Mouse (Mus musculus) kidney, adult 2 months (tissue): ENCODE measurements around the gene Psen2. TPM values are rescaled to one million over a fixed set of nuclear protein-coding genes. Genes with fewer than 3 reads are reported as not detected.

Experiments
- DNase-seq: peaks from one replicate; pipeline ENCODE4 v3.0.0; 2021
- H3K27ac ChIP-seq: fragments of 200-500 bp; 2 replicates; pipeline ENCODE4 v1.5.1; 2012; ENCODE audit warnings: low read depth, low read length, control low read depth, inconsistent platforms; ENCODE audit not compliant: insufficient read depth
- H3K27me3 ChIP-seq: fragments of 200-500 bp; replicated peaks from 2 replicates; pipeline ENCODE4 v1.6.1; 2012; ENCODE audit warnings: mild to moderate bottlenecking, moderate library complexity, low read length, inconsistent platforms; ENCODE audit not compliant: control insufficient read depth, insufficient read depth
- H3K36me3 ChIP-seq: fragments of 200-500 bp; 2 replicates; pipeline ENCODE4 v1.6.1; 2012; ENCODE audit warnings: mild to moderate bottlenecking, moderate library complexity, low read length, inconsistent platforms; ENCODE audit not compliant: control insufficient read depth, insufficient read depth
- H3K4me1 ChIP-seq: fragments of 200-500 bp; 2 replicates; pipeline ENCODE4 v1.6.1; 2011; ENCODE audit warnings: low read length; ENCODE audit not compliant: control insufficient read depth, insufficient read depth
- H3K4me3 ChIP-seq: fragments of 200-500 bp; 2 replicates; pipeline ENCODE4 v1.5.1; 2011; ENCODE audit warnings: mild to moderate bottlenecking, low read depth, low read length, control low read depth; ENCODE audit not compliant: insufficient read depth
- CTCF ChIP-seq: fragments of 200-500 bp; conservative IDR thresholded peaks from 2 replicates; pipeline ENCODE4 v1.5.1; 2011; ENCODE audit warnings: low read depth, mild to moderate bottlenecking, control low read depth, low read length, moderate library complexity, mixed read lengths; ENCODE audit not compliant: insufficient read depth, insufficient read length
- POLR2A ChIP-seq: fragments of 200-500 bp; IDR thresholded peaks from one replicate; pipeline ENCODE4 v1.6.1; 2011; ENCODE audit warnings: low read depth, low read length, control low read depth
- WGBS: fragments of 180-500 bp; shearing (Covaris S2); methylation state at CpG from one replicate; pipeline ENCODE4 v1.1.7; 2018; 5-methylcytosine and 5-hydroxymethylcytosine counted together
- polyA plus RNA-seq: library from polyadenylated mRNA; depleted of rRNA; stranded (reverse); fragments of >200 nt; gene quantifications from 2 replicates; pipeline ENCODE4 v1.2.3, GENCODE M21; 2012

The Psen2 gene
- polyA plus RNA-seq, 1 experiment: 41.3 TPM

GRCm38 (mm10) chr1:180197956-180198355 lies 65.3 kb downstream of the Psen2 start:
- peaks cover 19% of the 10 kb centered on the region for H3K4me1 ChIP-seq
- no peaks in the 10 kb centered on the region for H3K36me3 ChIP-seq
- TF ChIP-seq CTCF (no peak), POLR2A (no peak)
- WGBS: 87% methylated on average over 3 of the region's 3 CpGs
- no peak overlapping the region for H3K27ac ChIP-seq
- no peaks in the 10 kb centered on the region for H3K27me3 ChIP-seq
- H3K4me3 ChIP-seq: no peak overlapping the region
- no peak for DNase-seq

- 75% methylated on average over 9 of the region's 9 CpGs for WGBS
- Histone ChIP-seq H3K4me1 (peaks cover 29% of the 10 kb centered on the region), H3K27me3 (no peaks in the 10 kb centered on the region), H3K4me3 (no peak overlapping the region), H3K36me3 (no peaks in the 10 kb centered on the region), H3K27ac (peak overlapping the region; percentile 63)
- DNase-seq: peak; percentile 90
- TF ChIP-seq POLR2A (no peak), CTCF (no peak)
Measured at GRCm38 (mm10) chr1:180196508-180196907, 66.7 kb downstream of the Psen2 start.

GRCm38 (mm10) chr1:180195703-180196381 lies 67.4 kb downstream of the Psen2 start:
- Histone ChIP-seq H3K4me1 (peaks cover 34% of the 10 kb centered on the region), H3K4me3 (peak overlapping the region; percentile 83), H3K27me3 (no peaks in the 10 kb centered on the region), H3K36me3 (no peaks in the 10 kb centered on the region), H3K27ac (peak overlapping the region; percentile 77)
- peak; percentile 99 for DNase-seq
- under 1% methylated on average over 57 of the region's 57 CpGs for WGBS
- TF ChIP-seq CTCF: no peak
- peak; percentile 61 for TF ChIP-seq POLR2A

- Histone ChIP-seq H3K27me3 (no peaks in the 10 kb centered on the region), H3K4me1 (peaks cover 36% of the 10 kb centered on the region), H3K4me3 (peak overlapping the region; percentile 83), H3K27ac (peak overlapping the region; percentile 77), H3K36me3 (no peaks in the 10 kb centered on the region)
- 12% methylated on average over 9 of the region's 9 CpGs for WGBS
- TF ChIP-seq POLR2A (no peak), CTCF (no peak)
- DNase-seq: peak; percentile 90
Measured at GRCm38 (mm10) chr1:180194781-180195471, 68.3 kb downstream of the Psen2 start.

- Histone ChIP-seq H3K27ac (peak overlapping the region; percentile 68; the same call in 1 of the 2 replicates), H3K27me3 (no peaks in the 10 kb centered on the region), H3K4me1 (peaks cover 38% of the 10 kb centered on the region), H3K4me3 (peak overlapping the region; percentile 83), H3K36me3 (no peaks in the 10 kb centered on the region)
- WGBS: 76% methylated on average over 9 of the region's 9 CpGs
- TF ChIP-seq POLR2A: no peak
- no peak for TF ChIP-seq CTCF
- no peak for DNase-seq
Measured at GRCm38 (mm10) chr1:180194048-180194447, 69.2 kb downstream of the Psen2 start.

GRCm38 (mm10) chr1:180193391-180193935 lies 69.8 kb downstream of the Psen2 start:
- Histone ChIP-seq H3K4me1 (peaks cover 41% of the 10 kb centered on the region), H3K27ac (no peak overlapping the region), H3K36me3 (no peaks in the 10 kb centered on the region), H3K4me3 (no peak overlapping the region), H3K27me3 (no peaks in the 10 kb centered on the region)
- TF ChIP-seq CTCF: no peak
- no peak for TF ChIP-seq POLR2A
- 62% methylated on average over 8 of the region's 8 CpGs for WGBS
- DNase-seq: no peak

- no peak overlapping the region; the same call in 1 of the 2 replicates for H3K4me3 ChIP-seq
Measured at GRCm38 (mm10) chr1:180192866-180193265, 70.4 kb downstream of the Psen2 start.

More at GRCm38 (mm10) chr1:180192866-180193265, 70.4 kb downstream of the Psen2 start:
- Histone ChIP-seq H3K36me3 (no peaks in the 10 kb centered on the region), H3K27me3 (no peaks in the 10 kb centered on the region), H3K27ac (0 out of 2 replicates have a peak overlapping the region, but pooled peaks have one; percentile 25), H3K4me1 (peaks cover 41% of the 10 kb centered on the region)
- 29% methylated on average over 4 of the region's 4 CpGs for WGBS
- no peak for DNase-seq
- no peak for TF ChIP-seq POLR2A
- no peak for TF ChIP-seq CTCF
